Mouse (Mus musculus) bone marrow macrophage, adult 2 months (primary cell): ENCODE measurements around the gene Med8.

Experiments
- CTCF ChIP-seq: IDR thresholded peaks from 2 replicates; pipeline ENCODE4 v1.5.1; 2012; ENCODE audit warnings: low read depth, mild to moderate bottlenecking, low read length, moderate library complexity
- POLR2A ChIP-seq: IDR thresholded peaks from 2 replicates; pipeline ENCODE4 v1.6.1; 2012; ENCODE audit warnings: mild to moderate bottlenecking, low read depth, low read length, borderline replicate concordance

DNA sequence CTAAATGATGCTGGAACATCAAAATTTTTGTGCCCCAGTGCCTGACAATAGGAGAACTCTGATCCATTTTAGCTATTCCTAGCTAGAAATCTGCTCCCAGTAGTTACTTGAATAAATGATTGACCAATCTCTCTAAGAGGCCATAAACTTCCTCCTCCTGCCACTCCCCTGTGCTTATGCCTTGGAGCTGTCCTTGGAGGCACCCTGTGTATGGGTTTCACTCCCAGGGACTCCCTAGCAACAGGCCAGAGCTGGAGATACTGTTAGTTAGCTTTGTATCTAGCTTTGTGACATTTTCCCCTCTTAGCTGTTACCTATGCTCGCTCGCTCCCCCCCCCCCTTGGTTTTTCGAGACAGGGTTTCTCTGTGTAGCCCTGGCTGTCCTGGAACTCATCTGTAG is 12.2 kb downstream of the Med8 start:
- TF ChIP-seq CTCF = no peak
- no peak for TF ChIP-seq POLR2A
